ENCODE assay signal across 8 mouse cellular contexts in genomic region chr14:54714617-54715081, GRCm38 (mm10). TPM values are rescaled to one million over a fixed set of nuclear protein-coding genes. Genes with fewer than 3 reads are reported as not detected.
DNase-seq lines count a peak whose midpoint lies in the region; ATAC-seq and TF ChIP-seq lines count a peak whose summit lies in the region.

No protein-coding gene starts in this region.

- WGBS in hindbrain, embryonic 14.5 days, result 1% methylated on average over 15 of the region's 15 CpGs
- WGBS in liver, embryonic 11.5 days, result 2% methylated on average over 15 of the region's 15 CpGs
- under 1% methylated on average over 15 of the region's 15 CpGs for WGBS in olfactory bulb, adult 2 months

- ATAC-seq in hindbrain, embryonic 14.5 days (ENCODE audit: low FRiP score), result peak; percentile 64
- ATAC-seq in liver, embryonic 11.5 days (replicated peaks; ENCODE audit: low FRiP score), result 0 out of 2 replicates have a peak, but pooled peaks have one; percentile 32

- peak overlapping the region; percentile 56 for H3K4me3 ChIP-seq in brown adipose tissue, adult 24 weeks (ENCODE audit: insufficient read depth, low read depth, low read length)
- peak overlapping the region; percentile 34 for H3K4me3 ChIP-seq in hindbrain, embryonic 14.5 days (replicated peaks; ENCODE audit: low read length)
- peak overlapping the region; percentile 27 for H3K4me3 ChIP-seq in liver, embryonic 11.5 days (ENCODE audit: low read depth, low read length)
- peak overlapping the region; percentile 42 for H3K4me3 ChIP-seq in olfactory bulb, adult 2 months (ENCODE audit: insufficient read depth, low read depth, low read length)

- no peaks in the 10 kb centered on the region for H3K36me3 ChIP-seq in hindbrain, embryonic 14.5 days (replicated peaks; ENCODE audit: control insufficient read depth, insufficient read depth)
- H3K36me3 ChIP-seq in liver, embryonic 11.5 days (ENCODE audit: control insufficient read depth, insufficient read depth, low read length), result no peaks in the 10 kb centered on the region

- peak overlapping the region; percentile 58 for H3K9ac ChIP-seq in hindbrain, embryonic 14.5 days
- no peak overlapping the region for H3K9ac ChIP-seq in liver, embryonic 11.5 days (ENCODE audit: low read depth, low read length)

- no peak for TF ChIP-seq CTCF in olfactory bulb, adult 2 months (IDR thresholded peaks at IDR 0.05; ENCODE audit: insufficient read depth, low read depth, low read length)

- no peaks in the 10 kb centered on the region for H3K4me1 ChIP-seq in brown adipose tissue, adult 24 weeks (ENCODE audit: control insufficient read depth, insufficient read depth, insufficient read length, low read length)
- H3K4me1 ChIP-seq in hindbrain, embryonic 14.5 days (replicated peaks; ENCODE audit: control insufficient read depth, insufficient read depth, low read length), result no peaks in the 10 kb centered on the region
- H3K4me1 ChIP-seq in liver, embryonic 11.5 days (replicated peaks; ENCODE audit: control insufficient read depth, insufficient read depth, low read length), result no peaks in the 10 kb centered on the region
- H3K4me1 ChIP-seq in olfactory bulb, adult 2 months (ENCODE audit: control insufficient read depth, insufficient read depth, low read length), result peaks cover 6% of the 10 kb centered on the region

- peak; percentile 26 for DNase-seq in embryo, embryonic 10.5 days (ENCODE audit: low spot score)
- DNase-seq in embryo, embryonic 9.5 days (ENCODE audit: extremely low spot score), result no peak
- DNase-seq in B cell, adult 2 months, result peak; percentile 25 to 31
- peak; percentile 40 for DNase-seq in hindbrain, embryonic 14.5 days (ENCODE audit: low spot score)
- DNase-seq in liver, embryonic 11.5 days (ENCODE audit: low spot score), result no peak
- no peak for DNase-seq in urinary bladder, adult 2 months (ENCODE audit: low spot score)

- no peak overlapping the region for H3K27ac ChIP-seq in brown adipose tissue, adult 24 weeks (replicated peaks; ENCODE audit: low read depth, low read length)
- H3K27ac ChIP-seq in hindbrain, embryonic 14.5 days, result peak overlapping the region; percentile 39
- no peak overlapping the region for H3K27ac ChIP-seq in liver, embryonic 11.5 days (ENCODE audit: low read depth, low read length)
- H3K27ac ChIP-seq in olfactory bulb, adult 2 months (ENCODE audit: insufficient read depth, low read depth, low read length), result no peak overlapping the region

- H3K4me2 ChIP-seq in hindbrain, embryonic 14.5 days (replicated peaks), result peak overlapping the region; percentile 65
- H3K4me2 ChIP-seq in liver, embryonic 11.5 days, result peak overlapping the region; percentile 74

- no peaks in the 10 kb centered on the region for H3K27me3 ChIP-seq in hindbrain, embryonic 14.5 days (ENCODE audit: control insufficient read depth, insufficient read depth, low read length)
- peaks cover 14% of the 10 kb centered on the region for H3K27me3 ChIP-seq in liver, embryonic 11.5 days (replicated peaks; ENCODE audit: control insufficient read depth, insufficient read depth, low read length)

- H3K9me3 ChIP-seq in hindbrain, embryonic 14.5 days (ENCODE audit: control insufficient read depth, low read length), result no peaks in the 10 kb centered on the region
- no peaks in the 10 kb centered on the region for H3K9me3 ChIP-seq in liver, embryonic 11.5 days (ENCODE audit: control insufficient read depth, low read length)

- TF ChIP-seq POLR2A in olfactory bulb, adult 2 months (IDR thresholded peaks at IDR 0.05; ENCODE audit: insufficient read depth, low read depth, low read length), result no peak

RNA-seq across cellular contexts. Expression of gene Cebpe, which starts 2.7 kb away (rescaled TPM):
- not detected in 2 replicates for polyA plus RNA-seq in brown adipose tissue, adult 24 weeks (2012; ENCODE audit: insufficient read depth, insufficient read length, missing spikeins)
- not detected in 2 replicates for polyA plus RNA-seq in hindbrain, embryonic 14.5 days (2014; fragmentation: Nextera tagmentation; extraction: Ambion mirVana)
- polyA plus RNA-seq in liver, embryonic 11.5 days (2014; fragmentation: Nextera tagmentation; extraction: Ambion mirVana), result 2.0 and 3.1 TPM in 2 replicates
- not detected in 2 replicates for polyA plus RNA-seq in olfactory bulb, adult 2 months (2012; ENCODE audit: insufficient read depth, insufficient read length, low replicate concordance, missing spikeins)
- 0.40 and 0.47 TPM in 2 replicates for polyA plus RNA-seq in urinary bladder, adult 2 months (2012; rRNA removed)

RNA-seq across cellular contexts. Expression of gene Gm29776, which starts 16.0 kb away (rescaled TPM):
- polyA plus RNA-seq in brown adipose tissue, adult 24 weeks (2012; ENCODE audit: insufficient read depth, insufficient read length, missing spikeins), result not detected in 2 replicates
- polyA plus RNA-seq in hindbrain, embryonic 14.5 days (2014; fragmentation: Nextera tagmentation; extraction: Ambion mirVana), result 0.21 and 0.29 TPM in 2 replicates
- 0.07 TPM in 1 of 2 replicates, not detected in the other for polyA plus RNA-seq in liver, embryonic 11.5 days (2014; fragmentation: Nextera tagmentation; extraction: Ambion mirVana)
- not detected in 2 replicates for polyA plus RNA-seq in olfactory bulb, adult 2 months (2012; ENCODE audit: insufficient read depth, insufficient read length, low replicate concordance, missing spikeins)
- 0.06 and 0.14 TPM in 2 replicates for polyA plus RNA-seq in urinary bladder, adult 2 months (2012; rRNA removed)

RNA-seq across cellular contexts. Expression of gene Acin1, which starts 27.9 kb away (rescaled TPM):
- 47.2 and 50.6 TPM in 2 replicates for polyA plus RNA-seq in brown adipose tissue, adult 24 weeks (2012; ENCODE audit: insufficient read depth, insufficient read length, missing spikeins)
- 98.2 and 99.1 TPM in 2 replicates for polyA plus RNA-seq in hindbrain, embryonic 14.5 days (2014; fragmentation: Nextera tagmentation; extraction: Ambion mirVana)
- 98.8 and 109 TPM in 2 replicates for polyA plus RNA-seq in liver, embryonic 11.5 days (2014; fragmentation: Nextera tagmentation; extraction: Ambion mirVana)
- 835 TPM in 1 of 2 replicates, not detected in the other for polyA plus RNA-seq in olfactory bulb, adult 2 months (2012; ENCODE audit: insufficient read depth, insufficient read length, low replicate concordance, missing spikeins)
- 129 and 169 TPM in 2 replicates for polyA plus RNA-seq in urinary bladder, adult 2 months (2012; rRNA removed)

RNA-seq across cellular contexts. Expression of gene 1700123O20Rik, which starts 28.6 kb away (rescaled TPM):
- 33.3 and 43.1 TPM in 2 replicates for polyA plus RNA-seq in brown adipose tissue, adult 24 weeks (2012; ENCODE audit: insufficient read depth, insufficient read length, missing spikeins)
- 67.1 and 71.2 TPM in 2 replicates for polyA plus RNA-seq in hindbrain, embryonic 14.5 days (2014; fragmentation: Nextera tagmentation; extraction: Ambion mirVana)
- 76.1 and 81.1 TPM in 2 replicates for polyA plus RNA-seq in liver, embryonic 11.5 days (2014; fragmentation: Nextera tagmentation; extraction: Ambion mirVana)
- polyA plus RNA-seq in olfactory bulb, adult 2 months (2012; ENCODE audit: insufficient read depth, insufficient read length, low replicate concordance, missing spikeins), result not detected in 2 replicates
- polyA plus RNA-seq in urinary bladder, adult 2 months (2012; rRNA removed), result 55.7 and 64.4 TPM in 2 replicates

Comparison
In these comparisons a context has a peak if more than half of its experiments do, and no peak if none do; other contexts are left out.
1. DNase-seq: peak in embryo, embryonic 10.5 days (single experiment), B cell, adult 2 months (2 of 2) and hindbrain, embryonic 14.5 days (single experiment); none in embryo, embryonic 9.5 days (single experiment), liver, embryonic 11.5 days (single experiment) and urinary bladder, adult 2 months (single experiment).
2. Peak in every context shown above with its lines, with median percentiles within 50 percentile points of each other: H3K4me3 ChIP-seq.